Mouse (Mus musculus): ENCODE measurements around the gene Rpl28. TPM values are rescaled to one million over a fixed set of nuclear protein-coding genes. Genes with fewer than 3 reads are reported as not detected.

Rpl28 gene
- polyA plus RNA-seq (2015; fragmentation: Nextera tagmentation; extraction: Ambion mirVana): 173 and 179 TPM in 2 replicates

- H3K27me3 ChIP-seq (replicated peaks; ENCODE audit: control insufficient read depth, insufficient read depth, low read length): peaks cover 9% of the 10 kb centered on the region
- H3K4me1 ChIP-seq (replicated peaks; ENCODE audit: control insufficient read depth, insufficient read depth, low read length): peaks cover 28% of the 10 kb centered on the region
- H3K4me2 ChIP-seq (ENCODE audit: low read length): peak within 1 kb of the TSS; percentile 87
- H3K4me3 ChIP-seq (replicated peaks; ENCODE audit: low read length): peak within 1 kb of the TSS; percentile 79
- 1% methylated on average over 54 of the region's 54 CpGs for WGBS
- peak within 1 kb of the TSS; percentile 82 for H3K27ac ChIP-seq (ENCODE audit: low read length)
- H3K9me3 ChIP-seq (ENCODE audit: control insufficient read depth, low read length): no peaks in the 10 kb centered on the region
- peaks cover 17% of the 10 kb centered on the region for H3K36me3 ChIP-seq (ENCODE audit: control insufficient read depth, insufficient read depth)
- ATAC-seq: peak; percentile 93
- peak within 1 kb of the TSS; percentile 88 for H3K9ac ChIP-seq (replicated peaks; ENCODE audit: low read depth, low read length)
These were observed at the start of gene Rpl28 for GRCm38 (mm10) chr7:4792278-4793212. Gene Rpl28 (plus strand): TSS chr7:4792874.

GRCm38 (mm10) chr7:4743354-4743753, 49.3 kb upstream of the Rpl28 start:
- Histone ChIP-seq H3K4me3 (replicated peaks; ENCODE audit: low read length) (no peak overlapping the region), H3K4me2 (ENCODE audit: low read length) (no peak overlapping the region), H3K4me1 (replicated peaks; ENCODE audit: control insufficient read depth, insufficient read depth, low read length) (peaks cover 30% of the 10 kb centered on the region), H3K27me3 (replicated peaks; ENCODE audit: control insufficient read depth, insufficient read depth, low read length) (no peaks in the 10 kb centered on the region), H3K36me3 (ENCODE audit: control insufficient read depth, insufficient read depth) (no peaks in the 10 kb centered on the region), H3K9me3 (ENCODE audit: control insufficient read depth, low read length) (no peaks in the 10 kb centered on the region), H3K27ac (ENCODE audit: low read length) (no peak overlapping the region), H3K9ac (replicated peaks; ENCODE audit: low read depth, low read length) (no peak overlapping the region)
- WGBS: 71% methylated on average over 2 of the region's 2 CpGs
- no peak for ATAC-seq

- H3K4me3 ChIP-seq (replicated peaks; ENCODE audit: low read length): no peak overlapping the region
- H3K4me2 ChIP-seq (ENCODE audit: low read length): no peak overlapping the region
- H3K27ac ChIP-seq (ENCODE audit: low read length): no peak overlapping the region
- no peaks in the 10 kb centered on the region for H3K9me3 ChIP-seq (ENCODE audit: control insufficient read depth, low read length)
- no peaks in the 10 kb centered on the region for H3K36me3 ChIP-seq (ENCODE audit: control insufficient read depth, insufficient read depth)
- peaks cover 21% of the 10 kb centered on the region for H3K4me1 ChIP-seq (replicated peaks; ENCODE audit: control insufficient read depth, insufficient read depth, low read length)
- WGBS: 95% methylated on average over 6 of the region's 6 CpGs
- H3K27me3 ChIP-seq (replicated peaks; ENCODE audit: control insufficient read depth, insufficient read depth, low read length): no peaks in the 10 kb centered on the region
- H3K9ac ChIP-seq (replicated peaks; ENCODE audit: low read depth, low read length): no peak overlapping the region
- no peak for ATAC-seq
These were observed 47.8 kb upstream of the Rpl28 start for GRCm38 (mm10) chr7:4744886-4745285.

- Histone ChIP-seq H3K9ac (replicated peaks; ENCODE audit: low read depth, low read length) (no peak overlapping the region), H3K9me3 (ENCODE audit: control insufficient read depth, low read length) (no peaks in the 10 kb centered on the region), H3K36me3 (ENCODE audit: control insufficient read depth, insufficient read depth) (no peaks in the 10 kb centered on the region), H3K4me1 (replicated peaks; ENCODE audit: control insufficient read depth, insufficient read depth, low read length) (peaks cover 11% of the 10 kb centered on the region), H3K27ac (ENCODE audit: low read length) (no peak overlapping the region), H3K4me2 (ENCODE audit: low read length) (no peak overlapping the region), H3K4me3 (replicated peaks; ENCODE audit: low read length) (no peak overlapping the region), H3K27me3 (replicated peaks; ENCODE audit: control insufficient read depth, insufficient read depth, low read length) (no peaks in the 10 kb centered on the region)
- 82% methylated on average over 22 of the region's 22 CpGs for WGBS
- no peak for ATAC-seq
These were observed 46.2 kb upstream of the Rpl28 start for GRCm38 (mm10) chr7:4746326-4746980.

- H3K9me3 ChIP-seq (ENCODE audit: control insufficient read depth, low read length): no peaks in the 10 kb centered on the region
- H3K36me3 ChIP-seq (ENCODE audit: control insufficient read depth, insufficient read depth): no peaks in the 10 kb centered on the region
- H3K27me3 ChIP-seq (replicated peaks; ENCODE audit: control insufficient read depth, insufficient read depth, low read length): no peaks in the 10 kb centered on the region
These were observed 45.3 kb upstream of the Rpl28 start for GRCm38 (mm10) chr7:4747156-4747899.

GRCm38 (mm10) chr7:4748321-4748720, 44.4 kb upstream of the Rpl28 start:
- no peak for ATAC-seq
- H3K36me3 ChIP-seq (ENCODE audit: control insufficient read depth, insufficient read depth): no peaks in the 10 kb centered on the region

More at GRCm38 (mm10) chr7:4747156-4747899, 45.3 kb upstream of the Rpl28 start:
- Histone ChIP-seq H3K9ac (replicated peaks; ENCODE audit: low read depth, low read length) (no peak overlapping the region), H3K27ac (ENCODE audit: low read length) (no peak overlapping the region), H3K4me3 (replicated peaks; ENCODE audit: low read length) (no peak overlapping the region), H3K4me2 (ENCODE audit: low read length) (no peak overlapping the region), H3K4me1 (replicated peaks; ENCODE audit: control insufficient read depth, insufficient read depth, low read length) (peaks cover 9% of the 10 kb centered on the region)
- ATAC-seq: no peak
- WGBS: 82% methylated on average over 9 of the region's 9 CpGs

GRCm38 (mm10) chr7:4749169-4749568, 43.5 kb upstream of the Rpl28 start:
- Histone ChIP-seq H3K27ac (ENCODE audit: low read length) (no peak overlapping the region), H3K4me1 (replicated peaks; ENCODE audit: control insufficient read depth, insufficient read depth, low read length) (peaks cover 15% of the 10 kb centered on the region), H3K9me3 (ENCODE audit: control insufficient read depth, low read length) (no peaks in the 10 kb centered on the region), H3K27me3 (replicated peaks; ENCODE audit: control insufficient read depth, insufficient read depth, low read length) (no peaks in the 10 kb centered on the region), H3K9ac (replicated peaks; ENCODE audit: low read depth, low read length) (no peak overlapping the region), H3K4me3 (replicated peaks; ENCODE audit: low read length) (no peak overlapping the region), H3K4me2 (ENCODE audit: low read length) (no peak overlapping the region), H3K36me3 (ENCODE audit: control insufficient read depth, insufficient read depth) (no peaks in the 10 kb centered on the region)
- ATAC-seq: no peak
- WGBS: 85% methylated on average over 2 of the region's 2 CpGs

More at GRCm38 (mm10) chr7:4748321-4748720, 44.4 kb upstream of the Rpl28 start:
- Histone ChIP-seq H3K4me2 (ENCODE audit: low read length) (no peak overlapping the region), H3K27ac (ENCODE audit: low read length) (no peak overlapping the region), H3K27me3 (replicated peaks; ENCODE audit: control insufficient read depth, insufficient read depth, low read length) (no peaks in the 10 kb centered on the region), H3K9me3 (ENCODE audit: control insufficient read depth, low read length) (no peaks in the 10 kb centered on the region), H3K9ac (replicated peaks; ENCODE audit: low read depth, low read length) (no peak overlapping the region), H3K4me1 (replicated peaks; ENCODE audit: control insufficient read depth, insufficient read depth, low read length) (peaks cover 15% of the 10 kb centered on the region), H3K4me3 (replicated peaks; ENCODE audit: low read length) (no peak overlapping the region)
- WGBS: 82% methylated on average over 4 of the region's 4 CpGs

- Histone ChIP-seq H3K4me3 (replicated peaks; ENCODE audit: low read length) (peak overlapping the region; percentile 30), H3K27me3 (replicated peaks; ENCODE audit: control insufficient read depth, insufficient read depth, low read length) (no peaks in the 10 kb centered on the region), H3K9me3 (ENCODE audit: control insufficient read depth, low read length) (no peaks in the 10 kb centered on the region), H3K4me1 (replicated peaks; ENCODE audit: control insufficient read depth, insufficient read depth, low read length) (peaks cover 15% of the 10 kb centered on the region), H3K27ac (ENCODE audit: low read length) (no peak overlapping the region), H3K4me2 (ENCODE audit: low read length) (peak overlapping the region; percentile 48), H3K9ac (replicated peaks; ENCODE audit: low read depth, low read length) (no peak overlapping the region), H3K36me3 (ENCODE audit: control insufficient read depth, insufficient read depth) (no peaks in the 10 kb centered on the region)
- peak; percentile 37 for ATAC-seq
- WGBS: 2% methylated on average over 30 of the region's 30 CpGs
These were observed 40.5 kb upstream of the Rpl28 start for GRCm38 (mm10) chr7:4751971-4752820.

All from forebrain, embryonic 16.5 days (tissue).